Mouse (Mus musculus): ENCODE data around the gene Olfr62. TPM values are rescaled to one million over a fixed set of nuclear protein-coding genes. Genes with fewer than 3 reads are reported as not detected.
A peak's percentile ranks its signal among the peaks of the same experiment; 100 is the strongest.

Gene Olfr62
- polyA plus RNA-seq, 1 experiment, result not detected

GRCm38 (mm10) chr4:118642346-118643190, 16.2 kb upstream of the Olfr62 start:
- H3K27ac ChIP-seq (ENCODE audit: control insufficient read depth, insufficient read depth, low read depth, low read length, poor library complexity), result no peak overlapping the region
- H3K4me3 ChIP-seq (replicated peaks; ENCODE audit: control insufficient read depth, low read depth, low read length), result no peak overlapping the region
- TF ChIP-seq CTCF (IDR thresholded peaks at IDR 0.05; ENCODE audit: control insufficient read depth, insufficient read depth, low read length), result no peak
- no peak for TF ChIP-seq POLR2A (IDR thresholded peaks at IDR 0.05; ENCODE audit: borderline replicate concordance, control insufficient read depth, low read depth, low read length)
- WGBS, result 40% methylated on average over 20 of the region's 20 CpGs
- no peaks in the 10 kb centered on the region for H3K4me1 ChIP-seq (ENCODE audit: control insufficient read depth, insufficient read depth, low read length)

- Histone ChIP-seq H3K4me1 (ENCODE audit: control insufficient read depth, insufficient read depth, low read length) (no peaks in the 10 kb centered on the region; the same call in 1 of the 2 replicates), H3K27ac (ENCODE audit: control insufficient read depth, insufficient read depth, low read depth, low read length, poor library complexity) (no peak overlapping the region), H3K4me3 (replicated peaks; ENCODE audit: control insufficient read depth, low read depth, low read length) (no peak overlapping the region)
- TF ChIP-seq POLR2A (IDR thresholded peaks at IDR 0.05; ENCODE audit: borderline replicate concordance, control insufficient read depth, low read depth, low read length) (no peak), CTCF (IDR thresholded peaks at IDR 0.05; ENCODE audit: control insufficient read depth, insufficient read depth, low read length) (peak; percentile 71)
- WGBS, result 1% methylated on average over 2 of the region's 2 CpGs
Measured at GRCm38 (mm10) chr4:118645234-118645633, 13.5 kb upstream of the Olfr62 start.

- Histone ChIP-seq H3K27ac (ENCODE audit: control insufficient read depth, insufficient read depth, low read depth, low read length, poor library complexity) (no peak overlapping the region), H3K4me3 (replicated peaks; ENCODE audit: control insufficient read depth, low read depth, low read length) (no peak overlapping the region), H3K4me1 (ENCODE audit: control insufficient read depth, insufficient read depth, low read length) (no peaks in the 10 kb centered on the region)
- TF ChIP-seq CTCF (IDR thresholded peaks at IDR 0.05; ENCODE audit: control insufficient read depth, insufficient read depth, low read length), result no peak
- TF ChIP-seq POLR2A (IDR thresholded peaks at IDR 0.05; ENCODE audit: borderline replicate concordance, control insufficient read depth, low read depth, low read length), result no peak
- 53% methylated on average over 2 of the region's 2 CpGs for WGBS
Measured at GRCm38 (mm10) chr4:118687086-118687485, 28.3 kb downstream of the Olfr62 start.

- Histone ChIP-seq H3K27ac (ENCODE audit: control insufficient read depth, insufficient read depth, low read depth, low read length, poor library complexity) (no peak within 1 kb of the TSS), H3K4me3 (replicated peaks; ENCODE audit: control insufficient read depth, low read depth, low read length) (no peak within 1 kb of the TSS), H3K4me1 (ENCODE audit: control insufficient read depth, insufficient read depth, low read length) (no peaks in the 10 kb centered on the region; the same call in 1 of the 2 replicates)
- TF ChIP-seq CTCF (IDR thresholded peaks at IDR 0.05; ENCODE audit: control insufficient read depth, insufficient read depth, low read length), result no peak
- no peak for TF ChIP-seq POLR2A (IDR thresholded peaks at IDR 0.05; ENCODE audit: borderline replicate concordance, control insufficient read depth, low read depth, low read length)
- 8% methylated on average over 12 of the region's 12 CpGs for whole genome bisulfite sequencing
Measured at GRCm38 (mm10) chr4:118692412-118692973, 33.7 kb downstream of the Olfr62 start, which contains the start of gene Olfr1342. TSS of gene Olfr1342 (minus strand) at chr4:118692756.

- no peak overlapping the region for H3K4me3 ChIP-seq (replicated peaks; ENCODE audit: control insufficient read depth, low read depth, low read length)
- no peak for TF ChIP-seq CTCF (IDR thresholded peaks at IDR 0.05; ENCODE audit: control insufficient read depth, insufficient read depth, low read length)
- H3K27ac ChIP-seq (ENCODE audit: control insufficient read depth, insufficient read depth, low read depth, low read length, poor library complexity), result no peak overlapping the region
- H3K4me1 ChIP-seq (ENCODE audit: control insufficient read depth, insufficient read depth, low read length), result no peaks in the 10 kb centered on the region; the same call in 1 of the 2 replicates
- WGBS, result 72% methylated on average over 2 of the region's 2 CpGs
Measured at GRCm38 (mm10) chr4:118693812-118694211, 35.1 kb downstream of the Olfr62 start.

GRCm38 (mm10) chr4:118703223-118703622, 44.5 kb downstream of the Olfr62 start, which contains the start of gene Olfr1341:
TSS of gene Olfr1341 (plus strand) at chr4:118703523.
- Histone ChIP-seq H3K4me1 (ENCODE audit: control insufficient read depth, insufficient read depth, low read length) (no peaks in the 10 kb centered on the region), H3K27ac (ENCODE audit: control insufficient read depth, insufficient read depth, low read depth, low read length, poor library complexity) (no peak within 1 kb of the TSS), H3K4me3 (replicated peaks; ENCODE audit: control insufficient read depth, low read depth, low read length) (no peak within 1 kb of the TSS)
- WGBS, result 78% methylated on average over 3 of the region's 3 CpGs
- no peak for TF ChIP-seq POLR2A (IDR thresholded peaks at IDR 0.05; ENCODE audit: borderline replicate concordance, control insufficient read depth, low read depth, low read length)
- no peak for TF ChIP-seq CTCF (IDR thresholded peaks at IDR 0.05; ENCODE audit: control insufficient read depth, insufficient read depth, low read length)

- Histone ChIP-seq H3K4me1 (ENCODE audit: control insufficient read depth, insufficient read depth, low read length) (no peaks in the 10 kb centered on the region), H3K27ac (ENCODE audit: control insufficient read depth, insufficient read depth, low read depth, low read length, poor library complexity) (no peak overlapping the region), H3K4me3 (replicated peaks; ENCODE audit: control insufficient read depth, low read depth, low read length) (no peak overlapping the region)
- 73% methylated on average over 5 of the region's 5 CpGs for WGBS
- TF ChIP-seq POLR2A (IDR thresholded peaks at IDR 0.05; ENCODE audit: borderline replicate concordance, control insufficient read depth, low read depth, low read length) (no peak), CTCF (IDR thresholded peaks at IDR 0.05; ENCODE audit: control insufficient read depth, insufficient read depth, low read length) (no peak)
Measured at GRCm38 (mm10) chr4:118708086-118708485, 49.3 kb downstream of the Olfr62 start.

- no peak for TF ChIP-seq POLR2A (IDR thresholded peaks at IDR 0.05; ENCODE audit: borderline replicate concordance, control insufficient read depth, low read depth, low read length)
- TF ChIP-seq CTCF (IDR thresholded peaks at IDR 0.05; ENCODE audit: control insufficient read depth, insufficient read depth, low read length), result no peak
- no peak overlapping the region for H3K4me3 ChIP-seq (replicated peaks; ENCODE audit: control insufficient read depth, low read depth, low read length)
- no peaks in the 10 kb centered on the region for H3K4me1 ChIP-seq (ENCODE audit: control insufficient read depth, insufficient read depth, low read length)
- 67% methylated on average over 1 of the region's 1 CpGs for WGBS
- no peak overlapping the region for H3K27ac ChIP-seq (ENCODE audit: control insufficient read depth, insufficient read depth, low read depth, low read length, poor library complexity)
Measured at GRCm38 (mm10) chr4:118711656-118712055, 52.9 kb downstream of the Olfr62 start.

Other genes starting within 250 kb of the Olfr62 start
- gene Szt2, start 249.7 kb upstream of the Olfr62 start, polyA plus RNA-seq (2011; ENCODE audit: insufficient read depth, insufficient read length, low replicate concordance, missing spikeins), result 17.0 and 34.6 TPM in 2 replicates
- 45.2 and 67.4 TPM in 2 replicates for gene Med8, start 249.6 kb upstream of the Olfr62 start, polyA plus RNA-seq (2011; ENCODE audit: insufficient read depth, insufficient read length, low replicate concordance, missing spikeins)
- 36.1 and 99.5 TPM in 2 replicates for gene Elovl1, start 230.9 kb upstream of the Olfr62 start, polyA plus RNA-seq (2011; ENCODE audit: insufficient read depth, insufficient read length, low replicate concordance, missing spikeins)
- gene Cdc20, start 221.6 kb upstream of the Olfr62 start, polyA plus RNA-seq (2011; ENCODE audit: insufficient read depth, insufficient read length, low replicate concordance, missing spikeins), result 58.8 and 92.1 TPM in 2 replicates
- gene Mpl, start 201.4 kb upstream of the Olfr62 start, polyA plus RNA-seq (2011; ENCODE audit: insufficient read depth, insufficient read length, low replicate concordance, missing spikeins), result 10.3 and 13.1 TPM in 2 replicates
- gene Tie1, start 168.9 kb upstream of the Olfr62 start, polyA plus RNA-seq (2011; ENCODE audit: insufficient read depth, insufficient read length, low replicate concordance, missing spikeins), result 2.7 and 4.5 TPM in 2 replicates
- gene 2610528J11Rik, start 132.0 kb upstream of the Olfr62 start, polyA plus RNA-seq (2011; ENCODE audit: insufficient read depth, insufficient read length, low replicate concordance, missing spikeins), result 1.0 and 2.1 TPM in 2 replicates
- not detected in 2 replicates for gene Tmem125, start 114.9 kb upstream of the Olfr62 start, polyA plus RNA-seq (2011; ENCODE audit: insufficient read depth, insufficient read length, low replicate concordance, missing spikeins)
- not detected in 2 replicates for gene Cfap57, start 38.2 kb upstream of the Olfr62 start, polyA plus RNA-seq (2011; ENCODE audit: insufficient read depth, insufficient read length, low replicate concordance, missing spikeins)
- 29.3 and 57.7 TPM in 2 replicates for gene Ebna1bp2, start 38.2 kb upstream of the Olfr62 start, polyA plus RNA-seq (2011; ENCODE audit: insufficient read depth, insufficient read length, low replicate concordance, missing spikeins)
- not detected in 2 replicates for gene Olfr1342, start 33.8 kb downstream of the Olfr62 start, polyA plus RNA-seq (2011; ENCODE audit: insufficient read depth, insufficient read length, low replicate concordance, missing spikeins)
- gene Olfr1341, start 44.6 kb downstream of the Olfr62 start, polyA plus RNA-seq (2011; ENCODE audit: insufficient read depth, insufficient read length, low replicate concordance, missing spikeins), result not detected in 2 replicates
- not detected in 2 replicates for gene Olfr1340, start 61.2 kb downstream of the Olfr62 start, polyA plus RNA-seq (2011; ENCODE audit: insufficient read depth, insufficient read length, low replicate concordance, missing spikeins)
- not detected in 2 replicates for gene Olfr1339, start 73.2 kb downstream of the Olfr62 start, polyA plus RNA-seq (2011; ENCODE audit: insufficient read depth, insufficient read length, low replicate concordance, missing spikeins)
- 0.50 TPM in 1 of 2 replicates, not detected in the other for gene Olfr1338, start 99.8 kb downstream of the Olfr62 start, polyA plus RNA-seq (2011; ENCODE audit: insufficient read depth, insufficient read length, low replicate concordance, missing spikeins)
- not detected in 2 replicates for gene Olfr1337, start 123.6 kb downstream of the Olfr62 start, polyA plus RNA-seq (2011; ENCODE audit: insufficient read depth, insufficient read length, low replicate concordance, missing spikeins)
- gene Olfr1335, start 151.0 kb downstream of the Olfr62 start, polyA plus RNA-seq (2011; ENCODE audit: insufficient read depth, insufficient read length, low replicate concordance, missing spikeins), result not detected in 2 replicates
- not detected in 2 replicates for gene Olfr1333, start 177.3 kb downstream of the Olfr62 start, polyA plus RNA-seq (2011; ENCODE audit: insufficient read depth, insufficient read length, low replicate concordance, missing spikeins)
- not detected in 2 replicates for gene Olfr1331, start 205.7 kb downstream of the Olfr62 start, polyA plus RNA-seq (2011; ENCODE audit: insufficient read depth, insufficient read length, low replicate concordance, missing spikeins)
- 0.41 and 1.6 TPM in 2 replicates for gene Olfr1330, start 229.6 kb downstream of the Olfr62 start, polyA plus RNA-seq (2011; ENCODE audit: insufficient read depth, insufficient read length, low replicate concordance, missing spikeins)

All from bone marrow, adult 2 months (tissue).